Mouse (Mus musculus) CH12F3 (cell line): ENCODE results near the gene Hsh2d.

Experiments used
- in situ Hi-C: fragments of 300-500 bp; cut with MboI; formaldehyde crosslinking; loops from 2 replicates; pipeline ENCODE4 v1.14.3; 2020; ENCODE audit warnings: low sequenced_read_pairs

Gene Hsh2d

GRCm38 (mm10) chr8:72244610-72245009 lies 55.2 kb downstream of the Hsh2d start:
- in situ Hi-C loops: no loop called here
